Mouse (Mus musculus) gastrocnemius, adult 2 months (tissue): ENCODE data around the gene Map2k1. TPM values are rescaled to one million over a fixed set of nuclear protein-coding genes. Genes with fewer than 3 reads are reported as not detected.
"Not testable (repeated sequence)": the region's sequence is repeated elsewhere in the genome, so short reads cannot be mapped to it uniquely, and the experiment has no call there.

Experiments
- DNase-seq: peaks from one replicate; pipeline ENCODE4 v3.0.0; 2022
- H3K27ac ChIP-seq: fragments of 200-600 bp; 2 replicates; pipeline ENCODE4 v1.8.1; 2022; ENCODE audit warnings: mild to moderate bottlenecking
- H3K4me3 ChIP-seq: fragments of 200-600 bp; 2 replicates; pipeline ENCODE4 v1.8.1; 2022; ENCODE audit warnings: mild to moderate bottlenecking, moderate library complexity
- CTCF ChIP-seq: fragments of 200-600 bp; IDR thresholded peaks from 2 replicates; pipeline ENCODE4 v1.8.1; 2022; ENCODE audit warnings: antibody characterized with exemption, mild to moderate bottlenecking, moderate library complexity
- intact Hi-C: fragments of 180-260 bp; cut with DNase I; formaldehyde crosslinking; loops from one replicate; pipeline ENCODE4 v1.15.1; 2025
- total RNA-seq, 2 experiments: library from RNA; stranded (reverse); gene quantifications; 2 replicates each; pipeline ENCODE4 v1.2.3; 2021

The Map2k1 gene
- total RNA-seq, 2 experiments from 2014 or later: 52.8 to 55.7 TPM

- Histone ChIP-seq H3K27ac (no peak overlapping the region), H3K4me3 (no peak overlapping the region)
- no peak for TF ChIP-seq CTCF
- intact Hi-C loops: no loop called here
- DNase-seq: no peak
Measured at GRCm38 (mm10) chr9:64184166-64184840, 69.1 kb downstream of the Map2k1 start.

- intact Hi-C loops, H3K27ac ChIP-seq, H3K4me3 ChIP-seq, DNase-seq: not testable (repeated sequence)
Measured at GRCm38 (mm10) chr9:64183295-64183694, 70.1 kb downstream of the Map2k1 start.

GRCm38 (mm10) chr9:64178974-64179646, 74.3 kb downstream of the Map2k1 start, which contains the start of gene Snapc5:
Snapc5 (plus strand) TSS chr9:64179274.
- Histone ChIP-seq H3K27ac (peak within 1 kb of the TSS; percentile 94), H3K4me3 (peak within 1 kb of the TSS; percentile 83)
- intact Hi-C loops: loop anchor here (5.0 kb wide), 1 partner anchor 93 kb away; no protein-coding TSS in a partner anchor
- peak; percentile 57 for TF ChIP-seq CTCF
- peak; percentile 92 for DNase-seq

- TF ChIP-seq CTCF: peak; percentile 49
- Histone ChIP-seq H3K27ac (peak overlapping the region; percentile 94), H3K4me3 (peak overlapping the region; percentile 83)
- no peak for DNase-seq
- intact Hi-C loops: loop anchor here (5.0 kb wide), 1 partner anchor 94 kb away; no protein-coding TSS in a partner anchor
Measured at GRCm38 (mm10) chr9:64178610-64178973, 74.8 kb downstream of the Map2k1 start.

- no peak overlapping the region for H3K27ac ChIP-seq
- no peak for TF ChIP-seq CTCF
- no peak overlapping the region for H3K4me3 ChIP-seq
- intact Hi-C loops: loop anchor here (5.0 kb wide), 1 partner anchor 97 kb away; no protein-coding TSS in a partner anchor
- DNase-seq: no peak
Measured at GRCm38 (mm10) chr9:64175378-64175777, 78.1 kb downstream of the Map2k1 start.

- intact Hi-C loops: loop anchor here (5.0 kb wide), 1 partner anchor 98 kb away; no protein-coding TSS in a partner anchor
- no peak for DNase-seq
- TF ChIP-seq CTCF: no peak
- Histone ChIP-seq H3K4me3 (peak overlapping the region; percentile 80), H3K27ac (no peak overlapping the region)
Measured at GRCm38 (mm10) chr9:64174766-64175165, 78.7 kb downstream of the Map2k1 start.

GRCm38 (mm10) chr9:64174341-64174740, 79.1 kb downstream of the Map2k1 start:
- peak overlapping the region; percentile 80 for H3K4me3 ChIP-seq
- intact Hi-C loops: no loop called here

GRCm38 (mm10) chr9:64173666-64174220, 79.7 kb downstream of the Map2k1 start:
- peak overlapping the region; percentile 80 for H3K4me3 ChIP-seq
- no peak for DNase-seq
- no peak for TF ChIP-seq CTCF
- intact Hi-C loops: loop anchor here (2.0 kb wide), 1 partner anchor 79 kb away; the partner anchor contains the start of gene Map2k1
- H3K27ac ChIP-seq: peak overlapping the region; percentile 95

More at GRCm38 (mm10) chr9:64174341-64174740, 79.1 kb downstream of the Map2k1 start:
- TF ChIP-seq CTCF: no peak
- peak overlapping the region; percentile 95 for H3K27ac ChIP-seq
- no peak for DNase-seq

GRCm38 (mm10) chr9:64172816-64173665, 80.4 kb downstream of the Map2k1 start, which contains the start of the genes Zwilch and Rpl4:
Zwilch (minus strand) TSS chr9:64173104.
Rpl4 (plus strand) TSS chr9:64173375.
- peak; percentile 83 for DNase-seq
- intact Hi-C loops: loop anchor here (2.0 kb wide), 1 partner anchor 80 kb away; the partner anchor contains the start of gene Map2k1
- H3K4me3 ChIP-seq: peak within 1 kb of the TSS; percentile 80
- H3K27ac ChIP-seq: peak within 1 kb of the TSS; percentile 95
- TF ChIP-seq CTCF: 0 out of 2 replicates have a peak, but pooled peaks have one; percentile 1

- intact Hi-C loops: loop anchor here (2.0 kb wide), 1 partner anchor 81 kb away; the partner anchor contains the start of gene Map2k1
- no peak for DNase-seq
- H3K4me3 ChIP-seq: peak overlapping the region; percentile 80
- peak overlapping the region; percentile 95 for H3K27ac ChIP-seq
- no peak for TF ChIP-seq CTCF
Measured at GRCm38 (mm10) chr9:64172145-64172815, 81.2 kb downstream of the Map2k1 start.

- H3K27ac ChIP-seq, intact Hi-C loops, DNase-seq, H3K4me3 ChIP-seq: not testable (repeated sequence)
Measured at GRCm38 (mm10) chr9:64169967-64170366, 83.5 kb downstream of the Map2k1 start.
